Mouse (Mus musculus): ENCODE data around the gene Igsf9. TPM values are rescaled to one million over a fixed set of nuclear protein-coding genes. Genes with fewer than 3 reads are reported as not detected.

The Igsf9 gene
- polyA plus RNA-seq, 1 experiment: 40.6 TPM

DNA sequence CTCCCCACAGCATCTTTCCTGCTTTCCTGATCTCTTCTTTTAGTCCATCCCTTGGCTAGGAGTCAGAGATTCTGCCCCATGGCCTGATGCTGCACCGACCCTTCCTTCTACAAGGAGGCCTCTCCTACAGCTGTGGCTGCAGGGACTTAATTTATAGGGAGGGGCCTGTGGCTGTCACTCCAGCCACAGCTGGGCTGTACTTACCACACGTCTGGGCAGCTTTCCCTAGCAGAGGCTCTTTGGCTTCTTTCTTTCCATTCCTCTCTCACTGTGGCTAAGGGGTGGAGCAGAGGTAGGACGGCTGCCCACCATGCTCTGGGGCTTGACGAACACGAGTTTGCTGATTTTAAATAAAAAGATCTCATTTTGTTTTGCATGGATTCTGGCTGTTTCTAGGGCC is 25.4 kb downstream of the Igsf9 start:
- Histone ChIP-seq H3K27me3 (ENCODE audit: control insufficient read depth, insufficient read depth, low read length, poor library complexity, severe bottlenecking) (no peaks in the 10 kb centered on the region), H3K27ac (ENCODE audit: insufficient read depth, low read length) (no peak overlapping the region), H3K36me3 (ENCODE audit: control insufficient read depth, insufficient read depth, low read length, poor library complexity, severe bottlenecking) (peaks cover 13% of the 10 kb centered on the region), H3K4me3 (ENCODE audit: low read depth, low read length) (no peak overlapping the region), H3K4me1 (ENCODE audit: control insufficient read depth, insufficient read depth, low read length) (peaks cover 7% of the 10 kb centered on the region), H3K9ac (ENCODE audit: low read depth, poor library complexity, severe bottlenecking) (no peak overlapping the region), H3K9me3 (replicated peaks; ENCODE audit: control insufficient read depth, insufficient read depth, low read length, poor library complexity, severe bottlenecking) (no peaks in the 10 kb centered on the region)
- TF ChIP-seq EP300 (IDR thresholded peaks at IDR 0.05; ENCODE audit: insufficient read depth, low read depth, low read length) (no peak), CTCF (IDR thresholded peaks at IDR 0.05; ENCODE audit: low read depth, low read length) (no peak), POLR2A (IDR thresholded peaks at IDR 0.05; ENCODE audit: insufficient read depth, low read length) (no peak)

DNA sequence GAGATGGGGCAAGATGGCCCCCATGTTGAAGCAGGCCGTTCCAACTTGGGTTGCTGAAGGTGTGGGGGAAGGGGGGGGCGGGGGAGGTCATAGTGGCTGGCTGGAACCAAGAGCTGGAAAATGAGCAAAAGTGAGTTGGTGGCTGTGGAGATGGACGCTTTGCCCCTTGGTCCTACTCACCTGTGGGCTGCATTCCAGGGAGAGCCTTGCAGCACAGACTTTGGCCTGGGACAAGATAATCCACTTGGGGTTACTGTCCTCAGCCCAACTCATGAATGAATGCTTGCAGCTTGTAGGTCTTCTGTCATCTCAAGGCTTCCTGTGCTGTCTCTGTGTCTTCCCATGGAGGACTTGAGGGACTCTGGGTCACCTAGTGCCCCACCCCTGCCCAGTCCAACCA is 26.1 kb downstream of the Igsf9 start:
- Histone ChIP-seq H3K4me1 (ENCODE audit: control insufficient read depth, insufficient read depth, low read length) (peaks cover 4% of the 10 kb centered on the region), H3K27ac (ENCODE audit: insufficient read depth, low read length) (no peak overlapping the region), H3K9ac (ENCODE audit: low read depth, poor library complexity, severe bottlenecking) (no peak overlapping the region), H3K9me3 (replicated peaks; ENCODE audit: control insufficient read depth, insufficient read depth, low read length, poor library complexity, severe bottlenecking) (no peaks in the 10 kb centered on the region), H3K27me3 (ENCODE audit: control insufficient read depth, insufficient read depth, low read length, poor library complexity, severe bottlenecking) (no peaks in the 10 kb centered on the region), H3K36me3 (ENCODE audit: control insufficient read depth, insufficient read depth, low read length, poor library complexity, severe bottlenecking) (peaks cover 13% of the 10 kb centered on the region), H3K4me3 (ENCODE audit: low read depth, low read length) (no peak overlapping the region)
- TF ChIP-seq CTCF (IDR thresholded peaks at IDR 0.05; ENCODE audit: low read depth, low read length): no peak

DNA sequence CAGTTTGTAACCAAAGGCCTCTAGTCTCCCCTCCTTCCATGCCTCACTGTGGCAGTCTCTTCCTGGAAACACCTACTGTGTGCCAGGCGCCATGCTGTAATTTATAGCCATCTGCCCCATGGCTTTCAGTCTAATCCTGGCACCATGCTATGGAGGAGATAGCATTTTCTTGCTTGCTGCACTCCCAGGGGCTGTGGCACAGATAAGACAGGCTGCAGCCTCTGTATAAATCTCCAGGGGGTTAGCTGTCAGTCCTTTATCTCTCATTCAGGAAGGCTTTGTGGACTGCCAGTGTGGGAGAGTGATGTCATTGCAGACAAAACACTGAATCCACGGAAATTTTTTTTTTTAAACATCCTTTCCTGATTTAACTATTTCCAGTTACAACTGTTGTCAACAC is 26.6 kb downstream of the Igsf9 start:
- Histone ChIP-seq H3K9me3 (replicated peaks; ENCODE audit: control insufficient read depth, insufficient read depth, low read length, poor library complexity, severe bottlenecking) (no peaks in the 10 kb centered on the region), H3K36me3 (ENCODE audit: control insufficient read depth, insufficient read depth, low read length, poor library complexity, severe bottlenecking) (peaks cover 13% of the 10 kb centered on the region), H3K4me3 (ENCODE audit: low read depth, low read length) (no peak overlapping the region), H3K4me1 (ENCODE audit: control insufficient read depth, insufficient read depth, low read length) (peaks cover 4% of the 10 kb centered on the region), H3K9ac (ENCODE audit: low read depth, poor library complexity, severe bottlenecking) (no peak overlapping the region), H3K27me3 (ENCODE audit: control insufficient read depth, insufficient read depth, low read length, poor library complexity, severe bottlenecking) (no peaks in the 10 kb centered on the region), H3K27ac (ENCODE audit: insufficient read depth, low read length) (no peak overlapping the region)
- no peak for TF ChIP-seq EP300 (IDR thresholded peaks at IDR 0.05; ENCODE audit: insufficient read depth, low read depth, low read length)
- no peak for TF ChIP-seq POLR2A (IDR thresholded peaks at IDR 0.05; ENCODE audit: insufficient read depth, low read length)

DNA sequence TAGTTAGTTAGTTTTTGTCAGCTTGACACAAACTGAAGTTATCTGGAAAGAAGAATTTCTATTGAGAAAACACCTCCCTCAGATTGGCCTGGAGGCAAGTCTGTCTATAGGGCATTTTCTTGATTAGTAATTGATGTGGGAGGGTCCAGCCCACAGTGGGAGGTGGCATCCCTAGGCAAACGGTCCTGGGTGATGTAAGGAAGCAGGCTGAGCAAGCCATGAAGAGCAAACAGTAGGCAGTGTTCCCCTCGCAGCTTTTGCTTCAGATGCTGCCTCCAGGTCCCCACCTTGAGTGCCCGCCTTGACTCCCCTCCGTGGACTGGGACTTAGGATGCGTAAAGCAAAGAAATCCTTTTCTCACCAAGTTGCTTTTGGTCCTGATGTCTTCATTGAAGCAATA is 27.6 kb downstream of the Igsf9 start:
- Histone ChIP-seq H3K27ac (ENCODE audit: insufficient read depth, low read length) (no peak overlapping the region), H3K36me3 (ENCODE audit: control insufficient read depth, insufficient read depth, low read length, poor library complexity, severe bottlenecking) (peaks cover 13% of the 10 kb centered on the region), H3K4me1 (ENCODE audit: control insufficient read depth, insufficient read depth, low read length) (peaks cover 2% of the 10 kb centered on the region), H3K9ac (ENCODE audit: low read depth, poor library complexity, severe bottlenecking) (no peak overlapping the region), H3K4me3 (ENCODE audit: low read depth, low read length) (no peak overlapping the region), H3K27me3 (ENCODE audit: control insufficient read depth, insufficient read depth, low read length, poor library complexity, severe bottlenecking) (no peaks in the 10 kb centered on the region), H3K9me3 (replicated peaks; ENCODE audit: control insufficient read depth, insufficient read depth, low read length, poor library complexity, severe bottlenecking) (no peaks in the 10 kb centered on the region)
- TF ChIP-seq EP300 (IDR thresholded peaks at IDR 0.05; ENCODE audit: insufficient read depth, low read depth, low read length) (no peak), POLR2A (IDR thresholded peaks at IDR 0.05; ENCODE audit: insufficient read depth, low read length) (no peak), CTCF (IDR thresholded peaks at IDR 0.05; ENCODE audit: low read depth, low read length) (no peak)

DNA sequence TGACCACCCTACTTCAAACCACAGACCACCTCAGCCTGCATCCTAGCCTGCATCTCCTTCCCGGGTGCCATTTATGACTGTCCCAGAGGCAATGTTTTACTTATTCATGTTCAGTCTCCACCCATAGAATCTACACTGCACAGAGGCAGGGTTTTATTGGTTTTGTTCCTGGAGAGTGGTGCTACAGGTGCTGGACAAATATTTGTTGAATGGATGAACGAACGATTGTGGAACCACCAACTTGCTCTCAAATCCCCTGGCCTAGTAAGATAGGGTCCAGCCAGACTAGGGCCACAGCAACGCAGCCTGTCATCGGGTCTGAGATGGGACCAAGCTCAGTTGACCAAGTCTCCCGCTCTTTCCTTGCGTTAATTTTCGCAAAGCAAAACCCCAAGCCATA is 28.4 kb downstream of the Igsf9 start:
- Histone ChIP-seq H3K36me3 (ENCODE audit: control insufficient read depth, insufficient read depth, low read length, poor library complexity, severe bottlenecking) (peaks cover 13% of the 10 kb centered on the region), H3K9ac (ENCODE audit: low read depth, poor library complexity, severe bottlenecking) (0 out of 2 replicates have a peak overlapping the region, but pooled peaks have one; percentile 7), H3K27ac (ENCODE audit: insufficient read depth, low read length) (no peak overlapping the region), H3K4me1 (ENCODE audit: control insufficient read depth, insufficient read depth, low read length) (peaks cover 2% of the 10 kb centered on the region), H3K9me3 (replicated peaks; ENCODE audit: control insufficient read depth, insufficient read depth, low read length, poor library complexity, severe bottlenecking) (no peaks in the 10 kb centered on the region), H3K27me3 (ENCODE audit: control insufficient read depth, insufficient read depth, low read length, poor library complexity, severe bottlenecking) (no peaks in the 10 kb centered on the region), H3K4me3 (ENCODE audit: low read depth, low read length) (0 out of 2 replicates have a peak overlapping the region, but pooled peaks have one; percentile 26)
- TF ChIP-seq CTCF (IDR thresholded peaks at IDR 0.05; ENCODE audit: low read depth, low read length) (no peak), EP300 (IDR thresholded peaks at IDR 0.05; ENCODE audit: insufficient read depth, low read depth, low read length) (no peak), POLR2A (IDR thresholded peaks at IDR 0.05; ENCODE audit: insufficient read depth, low read length) (no peak)

DNA sequence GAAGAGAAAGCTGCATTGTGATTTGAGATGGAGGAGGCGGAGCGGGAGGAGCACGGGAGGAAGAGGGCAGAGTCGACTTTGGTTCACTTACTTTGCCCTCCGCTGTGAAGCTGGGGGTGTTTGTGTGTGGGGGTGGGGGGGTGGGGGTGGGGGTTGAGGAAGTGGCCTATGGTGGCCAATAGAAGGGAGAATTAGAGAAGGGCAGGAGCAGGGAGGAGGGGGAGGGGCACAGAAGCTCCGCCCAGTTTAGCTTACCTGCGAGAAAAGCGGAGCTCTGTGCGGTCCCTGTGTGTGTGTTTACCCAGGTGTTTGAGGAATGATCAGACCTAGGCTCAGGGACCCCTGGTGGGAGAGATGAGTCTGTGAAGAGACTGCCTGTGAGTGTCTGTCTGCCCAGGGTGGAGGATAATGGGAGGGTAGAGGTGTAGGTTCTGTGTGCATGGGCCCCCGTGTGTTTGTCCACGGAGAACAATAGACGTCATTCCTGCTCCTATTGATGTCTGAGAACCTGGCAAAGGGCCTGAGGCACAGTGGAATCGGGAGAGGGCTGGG is 28.9 kb downstream of the Igsf9 start:
- Histone ChIP-seq H3K4me3 (ENCODE audit: low read depth, low read length) (0 out of 2 replicates have a peak overlapping the region, but pooled peaks have one; percentile 26), H3K9me3 (replicated peaks; ENCODE audit: control insufficient read depth, insufficient read depth, low read length, poor library complexity, severe bottlenecking) (no peaks in the 10 kb centered on the region)

More for the DNA sequence above, 28.9 kb downstream of the Igsf9 start:
- Histone ChIP-seq H3K4me1 (ENCODE audit: control insufficient read depth, insufficient read depth, low read length) (peaks cover 2% of the 10 kb centered on the region), H3K36me3 (ENCODE audit: control insufficient read depth, insufficient read depth, low read length, poor library complexity, severe bottlenecking) (peaks cover 13% of the 10 kb centered on the region), H3K27me3 (ENCODE audit: control insufficient read depth, insufficient read depth, low read length, poor library complexity, severe bottlenecking) (no peaks in the 10 kb centered on the region), H3K27ac (ENCODE audit: insufficient read depth, low read length) (no peak overlapping the region), H3K9ac (ENCODE audit: low read depth, poor library complexity, severe bottlenecking) (0 out of 2 replicates have a peak overlapping the region, but pooled peaks have one; percentile 7)
- no peak for TF ChIP-seq EP300 (IDR thresholded peaks at IDR 0.05; ENCODE audit: insufficient read depth, low read depth, low read length)
